Mouse (Mus musculus) hindbrain, embryonic 11.5 days (tissue): ENCODE results near the gene Crygn. TPM values are rescaled to one million over a fixed set of nuclear protein-coding genes. Genes with fewer than 3 reads are reported as not detected.

Source experiments
- ATAC-seq: fragments of 200-750 bp; cut with Nextera tagmentation; 2 replicates; pipeline ENCODE4 v1.8.0; 2017; ENCODE audit warnings: mild to moderate bottlenecking, moderate TSS enrichment, moderate library complexity; ENCODE audit not compliant: low FRiP score
- DNase-seq: peaks from one replicate; pipeline ENCODE4 v3.0.0-alpha.2; 2015; ENCODE audit warnings: low spot score
- H3K27ac ChIP-seq: fragments of 300-500 bp; sonication (generic); 2 replicates; pipeline ENCODE4 v1.5.1; 2014; ENCODE audit warnings: mild to moderate bottlenecking, low read depth, low read length
- H3K27me3 ChIP-seq: fragments of 300-500 bp; sonication (generic); 2 replicates; pipeline ENCODE4 v1.6.1; 2014; ENCODE audit warnings: mild to moderate bottlenecking, low read length, moderate library complexity, mixed read lengths; ENCODE audit not compliant: control insufficient read depth, insufficient read depth
- H3K36me3 ChIP-seq: fragments of 300-500 bp; sonication (generic); 2 replicates; pipeline ENCODE4 v1.6.1; 2014; ENCODE audit warnings: mild to moderate bottlenecking, low read length, moderate library complexity, mixed read lengths; ENCODE audit not compliant: control insufficient read depth, insufficient read depth
- H3K4me1 ChIP-seq: fragments of 300-500 bp; sonication (generic); replicated peaks from 2 replicates; pipeline ENCODE4 v1.6.1; 2014; ENCODE audit warnings: low read length, mixed read lengths; ENCODE audit not compliant: control insufficient read depth, insufficient read depth
- H3K4me2 ChIP-seq: fragments of 300-500 bp; sonication (generic); replicated peaks from 2 replicates; pipeline ENCODE4 v1.6.1; 2014; ENCODE audit warnings: mild to moderate bottlenecking, low read depth, low read length
- H3K4me3 ChIP-seq: fragments of 300-500 bp; sonication (generic); 2 replicates; pipeline ENCODE4 v1.5.1; 2014; ENCODE audit warnings: low read depth, low read length
- H3K9ac ChIP-seq: fragments of 300-500 bp; sonication (generic); 2 replicates; pipeline ENCODE4 v1.6.1; 2014; ENCODE audit warnings: low read depth, low read length
- H3K9me3 ChIP-seq: fragments of 300-500 bp; sonication (generic); 2 replicates; pipeline ENCODE4 v1.6.1; 2016; ENCODE audit warnings: low read length; ENCODE audit not compliant: control insufficient read depth
- WGBS: fragments of 180-500 bp; shearing (Covaris S2); extraction: QIAGEN DNeasy Blood & Tissue Kit; methylation state at CpG from one replicate; pipeline ENCODE4 v1.1.7; 2014; 5-methylcytosine and 5-hydroxymethylcytosine counted together
- polyA plus RNA-seq: library from polyadenylated mRNA; unstranded; fragments of >200 nt; fragmentation: Nextera tagmentation; extraction: Ambion mirVana; gene quantifications from 2 replicates; pipeline ENCODE4 v1.2.1, GENCODE M21; 2014

The Crygn gene
- polyA plus RNA-seq, 1 experiment from 2014 or later = not detected

GRCm38 (mm10) chr5:24709962-24710361 lies 47.8 kb downstream of the Crygn start:
- H3K4me1 ChIP-seq = no peaks in the 10 kb centered on the region
- no peak overlapping the region for H3K9ac ChIP-seq
- H3K27ac ChIP-seq = no peak overlapping the region
- WGBS = 66% methylated on average over 2 of the region's 2 CpGs
- ATAC-seq (no peak), DNase-seq (no peak)
- H3K36me3 ChIP-seq = peaks cover 9% of the 10 kb centered on the region; the same call in 1 of the 2 replicates
- no peaks in the 10 kb centered on the region for H3K9me3 ChIP-seq
- no peaks in the 10 kb centered on the region for H3K27me3 ChIP-seq
- H3K4me2 ChIP-seq = no peak overlapping the region
- no peak overlapping the region for H3K4me3 ChIP-seq

- no peak overlapping the region for H3K9ac ChIP-seq
- H3K36me3 ChIP-seq = peaks cover 7% of the 10 kb centered on the region; the same call in 1 of the 2 replicates
- WGBS = 93% methylated on average over 8 of the region's 8 CpGs
Measured at GRCm38 (mm10) chr5:24704615-24705014, 53.2 kb downstream of the Crygn start.

GRCm38 (mm10) chr5:24701271-24701670 lies 56.5 kb downstream of the Crygn start:
- Histone ChIP-seq H3K27me3 (no peaks in the 10 kb centered on the region), H3K4me3 (no peak overlapping the region), H3K4me2 (no peak overlapping the region), H3K9me3 (no peaks in the 10 kb centered on the region), H3K27ac (peak overlapping the region; percentile 30), H3K4me1 (no peaks in the 10 kb centered on the region), H3K36me3 (peaks cover 10% of the 10 kb centered on the region; the same call in 1 of the 2 replicates), H3K9ac (no peak overlapping the region)
- ATAC-seq (no peak), DNase-seq (no peak)
- 91% methylated on average over 3 of the region's 3 CpGs for WGBS

More at GRCm38 (mm10) chr5:24704615-24705014, 53.2 kb downstream of the Crygn start:
- no peaks in the 10 kb centered on the region for H3K9me3 ChIP-seq
- H3K27ac ChIP-seq = no peak overlapping the region
- no peaks in the 10 kb centered on the region for H3K4me1 ChIP-seq
- no peaks in the 10 kb centered on the region for H3K27me3 ChIP-seq
- ATAC-seq (no peak), DNase-seq (no peak)
- no peak overlapping the region for H3K4me2 ChIP-seq
- H3K4me3 ChIP-seq = no peak overlapping the region

Other genes with a start within 250 kb of the Crygn start
- 1.0 and 1.9 TPM in 2 replicates for gene Gbx1, start 230.8 kb downstream of the Crygn start, polyA plus RNA-seq
- 0.20 and 0.33 TPM in 2 replicates for gene Asb10, start 217.0 kb downstream of the Crygn start, polyA plus RNA-seq
- 0.14 TPM in 1 of 2 replicates, not detected in the other for gene 4931409K22Rik, start 201.2 kb downstream of the Crygn start, polyA plus RNA-seq
- 121 and 136 TPM in 2 replicates for gene Abcf2, start 180.5 kb downstream of the Crygn start, polyA plus RNA-seq
- gene Chpf2, start 171.3 kb downstream of the Crygn start, polyA plus RNA-seq = 8.6 and 8.7 TPM in 2 replicates
- 42.3 and 45.9 TPM in 2 replicates for gene Smarcd3, start 133.6 kb downstream of the Crygn start, polyA plus RNA-seq
- 36.0 and 37.3 TPM in 2 replicates for gene Nub1, start 72.5 kb downstream of the Crygn start, polyA plus RNA-seq
- gene Wdr86, start 27.3 kb downstream of the Crygn start, polyA plus RNA-seq = 15.4 and 17.5 TPM in 2 replicates
- gene Rheb, start 84.6 kb upstream of the Crygn start, polyA plus RNA-seq = 195 and 202 TPM in 2 replicates